29 mouse cellular contexts compared by ENCODE assay signal in genomic region chr4:32158451-32158850, GRCm38 (mm10).
A peak's percentile ranks its signal among the peaks of the same experiment; 100 is the strongest.
DNase-seq lines count a peak whose midpoint lies in the region; ATAC-seq lines count a peak whose summit lies in the region.
"Had no signal": no experiment of that assay in that cellular context is flagged by ENCODE, and none has a peak within 500 bp of the region (broad histone marks: within the 10 kb centered on the region; RNA-seq: fewer than 3 reads in every experiment).

No protein-coding gene starts in this region.

- H3K4me1 ChIP-seq in limb, embryonic 10.5 days = peaks cover 73% of the 10 kb centered on the region
- H3K4me1 ChIP-seq: embryonic facial prominence, embryonic 15.5 days had no signal

- ATAC-seq in CD4-positive, CD25-positive, alpha-beta regulatory T cell, adult 4 months = no peak
- ATAC-seq: activated CD4-positive, CD25-positive, alpha-beta regulatory T cell, adult 4 months; forebrain, embryonic 14.5 days; forebrain, postnatal 0 days; hindbrain, postnatal 0 days; inflammation-experienced regulatory T-cells, adult 6 months; Patski had no signal

- H3K9me3 ChIP-seq in limb, embryonic 10.5 days (replicated peaks) = no peaks in the 10 kb centered on the region
- H3K9me3 ChIP-seq: embryonic facial prominence, embryonic 12.5 days; embryonic facial prominence, embryonic 15.5 days; G1E; heart, embryonic 10.5 days; heart, embryonic 13.5 days had no signal

- H3K4me3 ChIP-seq in limb, embryonic 10.5 days = no peak overlapping the region
- H3K4me3 ChIP-seq: embryonic facial prominence, embryonic 12.5 days; embryonic facial prominence, embryonic 15.5 days; heart, embryonic 10.5 days; heart, embryonic 13.5 days had no signal

- no peaks in the 10 kb centered on the region for H3K27me3 ChIP-seq in limb, embryonic 10.5 days (ENCODE audit: low read depth, poor library complexity, severe bottlenecking)
- H3K27me3 ChIP-seq: embryonic facial prominence, embryonic 12.5 days; embryonic facial prominence, embryonic 15.5 days; heart, embryonic 13.5 days; Patski had no signal

- peak; percentile 15 for DNase-seq in CD4-positive, CD25-positive, alpha-beta regulatory T cell, adult 2 months (ENCODE audit: low read depth, low spot score)
- DNase-seq in right cerebral cortex, adult 18-20 months = peak; percentile 19
- no peak for DNase-seq in right cerebral cortex, adult 2 months (ENCODE audit: low spot score in 2 of 2)
- peak; percentile 82 for DNase-seq in R1 (ENCODE audit: low read depth, low spot score)
- no peak for DNase-seq in limb, embryonic 10.5 days (ENCODE audit: low spot score)
- no peak for DNase-seq in embryo, embryonic 9.5 days (ENCODE audit: extremely low spot score)
- DNase-seq in frontal cortex, postnatal 10 days (ENCODE audit: low spot score in 2 of 2) = no peak
- DNase-seq: adrenal gland, adult 8-10 months; adrenal gland, postnatal 25 days; cerebellum, adult 18-20 months; cerebellum, adult 9-10 months; cerebellum, postnatal 14 days; forebrain, postnatal 0 days; gastrocnemius, postnatal 25 days; heart, adult 18-20 months; heart, postnatal 14 days; heart, postnatal 4 days had no signal

- H3K27ac ChIP-seq in limb, embryonic 10.5 days = peak overlapping the region; percentile 37
- H3K27ac ChIP-seq: embryonic facial prominence, embryonic 12.5 days; embryonic facial prominence, embryonic 15.5 days; heart, embryonic 10.5 days; heart, embryonic 13.5 days; hindbrain, embryonic 14.5 days; hindbrain, postnatal 0 days had no signal

- no peaks in the 10 kb centered on the region for H3K36me3 ChIP-seq in limb, embryonic 10.5 days
- H3K36me3 ChIP-seq: embryonic facial prominence, embryonic 12.5 days; embryonic facial prominence, embryonic 15.5 days; G1E; heart, embryonic 10.5 days; heart, embryonic 13.5 days had no signal

- WGBS in limb, embryonic 10.5 days = 47% methylated on average over 5 of the region's 5 CpGs

Comparison
In these comparisons a context has a peak if more than half of its experiments do, and no peak if none do; other contexts are left out.
1. DNase-seq: peak in CD4-positive, CD25-positive, alpha-beta regulatory T cell, adult 2 months (single experiment), right cerebral cortex, adult 18-20 months (single experiment) and R1 (single experiment); none in right cerebral cortex, adult 2 months (0 of 2), limb, embryonic 10.5 days (single experiment), embryo, embryonic 9.5 days (single experiment) and frontal cortex, postnatal 10 days (0 of 2).